Mouse (Mus musculus) midbrain, embryonic 14.5 days (tissue): ENCODE results near the gene Pi4kb. TPM values are rescaled to one million over a fixed set of nuclear protein-coding genes. Genes with fewer than 3 reads are reported as not detected.
"Not testable (repeated sequence)": the region's sequence is repeated elsewhere in the genome, so short reads cannot be mapped to it uniquely, and the experiment has no call there.

ENCODE experiments used
- ATAC-seq: fragments of 200-750 bp; cut with Nextera tagmentation; 2 replicates; pipeline ENCODE4 v1.8.0; 2017; ENCODE audit warnings: moderate number of reproducible peaks, moderate library complexity; ENCODE audit not compliant: low FRiP score, low TSS enrichment
- DNase-seq: peaks from one replicate; pipeline ENCODE4 v3.0.0-alpha.2; 2015
- H3K27ac ChIP-seq: fragments of 300-500 bp; sonication (generic); replicated peaks from 2 replicates; pipeline ENCODE4 v1.5.1; 2014; ENCODE audit warnings: mild to moderate bottlenecking, low read depth, low read length, moderate library complexity
- H3K27me3 ChIP-seq: fragments of 300-500 bp; sonication (generic); 2 replicates; pipeline ENCODE4 v1.6.1; 2014; ENCODE audit warnings: low read length, control low read depth, mixed read lengths; ENCODE audit not compliant: control insufficient read depth, insufficient read depth
- H3K36me3 ChIP-seq: fragments of 300-500 bp; sonication (generic); 2 replicates; pipeline ENCODE4 v1.6.1; 2014; ENCODE audit warnings: low read length, control low read depth; ENCODE audit not compliant: control insufficient read depth, insufficient read depth
- H3K4me1 ChIP-seq: fragments of 300-500 bp; sonication (generic); 2 replicates; pipeline ENCODE4 v1.6.1; 2014; ENCODE audit warnings: mild to moderate bottlenecking, antibody characterized with exemption, low read length, control low read depth; ENCODE audit not compliant: control insufficient read depth, insufficient read depth
- H3K4me2 ChIP-seq: fragments of 300-500 bp; sonication (generic); 2 replicates; pipeline ENCODE4 v1.6.1; 2014; ENCODE audit warnings: mild to moderate bottlenecking, low read length, moderate library complexity
- H3K4me3 ChIP-seq: fragments of 300-500 bp; sonication (generic); replicated peaks from 2 replicates; pipeline ENCODE4 v1.5.1; 2014; ENCODE audit warnings: low read depth, low read length
- H3K9ac ChIP-seq: fragments of 300-500 bp; sonication (generic); replicated peaks from 2 replicates; pipeline ENCODE4 v1.6.1; 2014; ENCODE audit warnings: mild to moderate bottlenecking, low read length, moderate library complexity
- H3K9me3 ChIP-seq: fragments of 300-500 bp; sonication (generic); 2 replicates; pipeline ENCODE4 v1.6.1; 2016; ENCODE audit warnings: low read length, control low read depth, mixed read lengths; ENCODE audit not compliant: control insufficient read depth
- WGBS: fragments of 180-500 bp; shearing (Covaris S2); extraction: QIAGEN DNeasy Blood & Tissue Kit; methylation state at CpG from one replicate; pipeline ENCODE4 v1.1.7; 2014; 5-methylcytosine and 5-hydroxymethylcytosine counted together
- polyA plus RNA-seq: library from polyadenylated mRNA; unstranded; fragments of >200 nt; fragmentation: Nextera tagmentation; extraction: Ambion mirVana; gene quantifications from 2 replicates; pipeline ENCODE4 v1.2.1, GENCODE M21; 2014

Pi4kb gene
- polyA plus RNA-seq, 1 experiment from 2014 or later, result 28.7 TPM

GRCm38 (mm10) chr3:94933604-94934003, 40.9 kb upstream of the Pi4kb start:
- not testable (repeated sequence) for H3K4me2 ChIP-seq, H3K27ac ChIP-seq, H3K9me3 ChIP-seq, ATAC-seq, H3K27me3 ChIP-seq, H3K9ac ChIP-seq, DNase-seq, H3K36me3 ChIP-seq, H3K4me1 ChIP-seq, H3K4me3 ChIP-seq
- WGBS, result no CpG with 5 or more reads among the region's 2 CpGs

- ATAC-seq, H3K4me2 ChIP-seq, H3K4me3 ChIP-seq, H3K27ac ChIP-seq, DNase-seq, H3K4me1 ChIP-seq, H3K36me3 ChIP-seq, H3K9me3 ChIP-seq, H3K9ac ChIP-seq, H3K27me3 ChIP-seq: not testable (repeated sequence)
- WGBS, result 92% methylated on average over 3 of the region's 3 CpGs
Observed at GRCm38 (mm10) chr3:94934564-94934963, 40.0 kb upstream of the Pi4kb start.

DNA sequence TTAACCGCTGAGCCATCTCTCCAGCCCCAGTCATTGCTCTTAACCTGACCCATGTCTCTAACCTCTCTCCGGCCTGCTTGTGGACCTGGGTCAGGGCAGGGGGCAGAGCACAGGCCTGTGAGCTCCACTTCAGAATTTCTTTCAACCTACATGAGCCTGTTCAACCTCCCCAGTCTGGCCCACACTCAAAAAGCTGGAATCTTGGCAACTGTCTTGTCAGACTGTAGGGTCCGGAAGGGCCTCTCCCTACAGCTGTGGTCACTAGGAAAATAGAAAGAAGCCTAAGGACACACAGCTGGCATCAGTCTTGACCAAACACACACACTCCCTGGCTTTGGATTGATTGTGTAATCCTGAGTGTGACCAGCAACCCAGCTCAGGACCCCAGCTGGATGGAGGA, 39.2 kb upstream of the Pi4kb start:
- not testable (repeated sequence) for H3K9ac ChIP-seq, DNase-seq, H3K4me2 ChIP-seq, H3K4me1 ChIP-seq, H3K4me3 ChIP-seq, H3K27ac ChIP-seq, ATAC-seq, H3K27me3 ChIP-seq, H3K9me3 ChIP-seq, H3K36me3 ChIP-seq
- 93% methylated on average over 3 of the region's 3 CpGs for WGBS

DNA sequence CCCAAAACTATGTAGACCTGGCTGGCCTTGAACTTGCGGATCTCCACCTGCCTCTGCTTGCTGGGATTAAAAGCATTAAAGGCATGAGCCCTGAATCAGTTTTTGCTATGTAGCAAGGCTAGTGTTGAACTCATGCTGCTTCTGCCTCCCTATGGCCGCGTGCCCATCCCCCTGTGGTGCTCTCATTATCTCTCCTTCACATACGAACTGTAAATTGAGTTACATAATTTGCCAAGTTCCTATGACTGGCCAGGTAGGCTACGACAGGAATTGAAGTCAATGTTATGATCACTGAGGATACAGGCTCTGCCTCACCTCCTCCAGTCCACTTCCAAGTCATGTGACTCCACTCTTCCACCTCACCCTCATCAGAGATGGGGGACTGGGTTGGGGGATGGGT, 38.4 kb upstream of the Pi4kb start:
- H3K4me1 ChIP-seq, H3K36me3 ChIP-seq, H3K9me3 ChIP-seq, H3K9ac ChIP-seq, H3K27me3 ChIP-seq, DNase-seq, H3K4me3 ChIP-seq, H3K27ac ChIP-seq, H3K4me2 ChIP-seq, ATAC-seq: not testable (repeated sequence)
- WGBS, result 82% methylated on average over 5 of the region's 5 CpGs

- H3K36me3 ChIP-seq, H3K27me3 ChIP-seq, H3K4me1 ChIP-seq, H3K27ac ChIP-seq, H3K4me2 ChIP-seq, DNase-seq, ATAC-seq, H3K4me3 ChIP-seq, H3K9ac ChIP-seq, H3K9me3 ChIP-seq: not testable (repeated sequence)
- 94% methylated on average over 6 of the region's 7 CpGs for WGBS
Observed at GRCm38 (mm10) chr3:94937194-94937593, 37.3 kb upstream of the Pi4kb start.

- not testable (repeated sequence) for ATAC-seq, H3K4me2 ChIP-seq, H3K27ac ChIP-seq, H3K4me1 ChIP-seq, H3K36me3 ChIP-seq, H3K4me3 ChIP-seq, H3K9ac ChIP-seq, DNase-seq, H3K9me3 ChIP-seq, H3K27me3 ChIP-seq
- 70% methylated on average over 9 of the region's 9 CpGs for WGBS
Observed at GRCm38 (mm10) chr3:94940033-94940432, 34.5 kb upstream of the Pi4kb start.

DNA sequence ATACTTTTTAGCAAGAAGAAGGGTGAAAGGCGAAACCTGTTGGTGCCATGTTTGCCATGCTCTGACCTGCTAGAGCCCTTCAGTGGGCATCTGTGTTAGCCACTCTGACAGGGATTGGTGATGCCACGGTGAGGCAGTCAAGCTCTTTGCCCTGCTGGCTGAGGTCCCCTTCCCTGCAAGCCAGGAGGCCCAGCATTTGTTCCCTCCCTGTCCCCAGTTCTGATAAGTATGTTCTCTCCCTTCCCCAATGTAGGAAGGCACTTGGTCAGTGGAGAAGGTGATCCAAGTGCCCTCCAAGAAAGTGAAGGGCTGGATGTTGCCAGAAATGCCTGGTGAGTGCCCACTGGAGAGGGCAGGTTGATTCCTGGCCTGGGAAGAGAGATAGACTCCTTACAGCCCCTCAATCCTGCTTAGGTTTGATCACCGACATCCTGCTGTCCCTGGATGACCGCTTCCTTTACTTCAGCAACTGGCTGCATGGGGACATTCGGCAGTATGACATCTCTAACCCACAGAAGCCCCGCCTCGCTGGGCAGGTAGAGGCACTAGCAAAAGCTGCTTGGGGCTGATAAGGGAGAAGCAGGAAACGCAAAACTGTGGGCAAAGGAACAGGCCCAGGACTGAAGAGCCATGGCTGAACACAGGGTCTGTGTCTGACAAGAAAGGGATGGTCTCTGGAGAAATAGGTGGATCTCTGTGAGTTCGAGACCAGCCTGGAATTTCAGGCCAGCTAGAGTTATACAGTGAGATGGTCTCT, 32.1 kb upstream of the Pi4kb start:
- 88% methylated on average over 9 of the region's 9 CpGs for WGBS
- DNase-seq, H3K9ac ChIP-seq, H3K9me3 ChIP-seq, H3K4me1 ChIP-seq, H3K4me3 ChIP-seq, H3K4me2 ChIP-seq, ATAC-seq, H3K27me3 ChIP-seq, H3K27ac ChIP-seq, H3K36me3 ChIP-seq: not testable (repeated sequence)

DNA sequence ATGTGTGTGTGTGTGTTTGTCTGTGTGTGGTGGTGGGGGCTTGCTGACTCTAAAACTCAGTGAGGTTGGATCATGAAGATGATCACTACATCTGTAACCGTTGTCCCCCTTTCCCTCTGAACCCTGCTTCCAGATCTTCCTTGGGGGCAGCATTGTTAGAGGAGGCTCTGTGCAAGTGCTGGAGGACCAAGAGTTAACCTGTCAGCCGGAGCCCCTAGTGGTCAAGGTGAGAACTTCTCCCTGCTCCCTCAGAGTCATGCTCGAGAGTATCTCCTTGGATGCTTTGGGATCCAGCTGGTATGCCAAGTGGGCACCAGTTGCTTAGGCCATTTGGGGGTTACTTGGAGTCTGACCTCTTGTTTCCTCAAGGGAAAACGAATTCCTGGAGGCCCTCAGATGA, 30.8 kb upstream of the Pi4kb start:
- WGBS, result 16% methylated on average over 4 of the region's 4 CpGs

GRCm38 (mm10) chr3:94948066-94948614, 26.4 kb upstream of the Pi4kb start:
- DNase-seq, result no peak
- Histone ChIP-seq H3K36me3 (no peaks in the 10 kb centered on the region), H3K4me3 (no peak overlapping the region), H3K9me3 (no peaks in the 10 kb centered on the region), H3K27ac (no peak overlapping the region), H3K4me2 (no peak overlapping the region), H3K27me3 (no peaks in the 10 kb centered on the region), H3K4me1 (peaks cover 6% of the 10 kb centered on the region; the same call in 1 of the 2 replicates), H3K9ac (no peak overlapping the region)
- WGBS, result 74% methylated on average over 3 of the region's 3 CpGs
- ATAC-seq, result no peak

More for the DNA sequence above, 30.8 kb upstream of the Pi4kb start:
- H3K4me3 ChIP-seq, ATAC-seq, H3K4me1 ChIP-seq, H3K4me2 ChIP-seq, H3K9ac ChIP-seq, H3K27me3 ChIP-seq, H3K9me3 ChIP-seq, H3K27ac ChIP-seq, DNase-seq, H3K36me3 ChIP-seq: not testable (repeated sequence)
